Mouse (Mus musculus) forebrain, postnatal 0 days (tissue): ENCODE measurements at regions not wholly inside any gene's neighbourhood (a gene's known extent, or its start where the extent isn't known, plus 50 kb on each side); places are given as distances from the start of the nearest gene placed in this dataset.
A peak's percentile ranks its signal among the peaks of the same experiment; 100 is the strongest.

ENCODE experiments used
- ATAC-seq: fragments of 200-750 bp; cut with Nextera tagmentation; 2 replicates; pipeline ENCODE4 v1.8.0; 2017; ENCODE audit warnings: mild to moderate bottlenecking, moderate library complexity
- DNase-seq: peaks from one replicate; pipeline ENCODE4 v3.0.0-alpha.2; 2015
- H3K27ac ChIP-seq: fragments of 300-500 bp; sonication (generic); 2 replicates; pipeline ENCODE4 v1.5.1; 2014; ENCODE audit warnings: low read depth, mild to moderate bottlenecking, antibody characterized with exemption, low read length, moderate library complexity, mixed read lengths
- H3K27me3 ChIP-seq: fragments of 300-500 bp; sonication (generic); 2 replicates; pipeline ENCODE4 v1.6.1; 2014; ENCODE audit warnings: mild to moderate bottlenecking, low read length, mixed read lengths; ENCODE audit not compliant: insufficient read depth
- H3K36me3 ChIP-seq: fragments of 300-500 bp; sonication (generic); 2 replicates; pipeline ENCODE4 v1.6.1; 2014; ENCODE audit warnings: mild to moderate bottlenecking, moderate library complexity; ENCODE audit not compliant: insufficient read depth
- H3K4me1 ChIP-seq: fragments of 300-500 bp; sonication (generic); 2 replicates; pipeline ENCODE4 v1.6.1; 2014; ENCODE audit warnings: antibody characterized with exemption; ENCODE audit not compliant: insufficient read depth
- H3K4me2 ChIP-seq: fragments of 300-500 bp; sonication (generic); 2 replicates; pipeline ENCODE4 v1.6.1; 2014; ENCODE audit warnings: low read depth, mild to moderate bottlenecking, moderate library complexity
- H3K4me3 ChIP-seq: fragments of 300-500 bp; sonication (generic); 2 replicates; pipeline ENCODE4 v1.5.1; 2014; ENCODE audit warnings: low read depth, low read length, mixed read lengths
- H3K9ac ChIP-seq: fragments of 300-500 bp; sonication (generic); 2 replicates; pipeline ENCODE4 v1.6.1; 2014; ENCODE audit warnings: mild to moderate bottlenecking
- H3K9me3 ChIP-seq: fragments of 300-500 bp; sonication (generic); 2 replicates; pipeline ENCODE4 v1.6.1; 2016; ENCODE audit warnings: low read length
- CTCF ChIP-seq: sonication (generic); IDR thresholded peaks from 2 replicates; pipeline ENCODE4 v1.5.1; 2016; ENCODE audit warnings: antibody characterized with exemption, control low read depth, low read depth
- WGBS: fragments of 180-500 bp; shearing (Covaris S2); extraction: QIAGEN DNeasy Blood & Tissue Kit; methylation state at CpG from one replicate; pipeline ENCODE4 v1.1.7; 2014; 5-methylcytosine and 5-hydroxymethylcytosine counted together

- ATAC-seq = peak; percentile 50
- no peak overlapping the region for H3K4me2 ChIP-seq
Measured at GRCm38 (mm10) chr11:56290651-56291578, 250.1 kb upstream of the Nmur2 start.

GRCm38 (mm10) chr11:56285575-56286260, 244.9 kb upstream of the Nmur2 start:
- peak; percentile 50; the same call in 1 of the 2 replicates for ATAC-seq
- no peak for DNase-seq
- Histone ChIP-seq H3K27ac (no peak overlapping the region), H3K4me1 (no peaks in the 10 kb centered on the region), H3K9me3 (no peaks in the 10 kb centered on the region), H3K9ac (no peak overlapping the region), H3K4me2 (no peak overlapping the region), H3K36me3 (no peaks in the 10 kb centered on the region), H3K4me3 (no peak overlapping the region), H3K27me3 (no peaks in the 10 kb centered on the region)
- 62% methylated on average over 2 of the region's 2 CpGs for WGBS
- TF ChIP-seq CTCF = no peak

More at GRCm38 (mm10) chr11:56290651-56291578, 250.1 kb upstream of the Nmur2 start:
- Histone ChIP-seq H3K4me3 (no peak overlapping the region), H3K9ac (no peak overlapping the region), H3K27me3 (no peaks in the 10 kb centered on the region), H3K4me1 (no peaks in the 10 kb centered on the region), H3K27ac (no peak overlapping the region), H3K9me3 (no peaks in the 10 kb centered on the region), H3K36me3 (no peaks in the 10 kb centered on the region)
- 55% methylated on average over 13 of the region's 13 CpGs for WGBS
- TF ChIP-seq CTCF = no peak
- DNase-seq = no peak

GRCm38 (mm10) chr11:56281201-56281600, 240.4 kb upstream of the Nmur2 start:
- ATAC-seq (no peak), DNase-seq (no peak)
- H3K27ac ChIP-seq = no peak overlapping the region
- no peaks in the 10 kb centered on the region for H3K36me3 ChIP-seq
- no peaks in the 10 kb centered on the region for H3K27me3 ChIP-seq
- TF ChIP-seq CTCF = no peak
- H3K9ac ChIP-seq = no peak overlapping the region
- H3K4me2 ChIP-seq = no peak overlapping the region
- no peaks in the 10 kb centered on the region for H3K4me1 ChIP-seq
- H3K9me3 ChIP-seq = no peaks in the 10 kb centered on the region
- H3K4me3 ChIP-seq = no peak overlapping the region
- WGBS = 82% methylated on average over 4 of the region's 4 CpGs

- Histone ChIP-seq H3K36me3 (no peaks in the 10 kb centered on the region), H3K27ac (no peak overlapping the region), H3K9me3 (no peaks in the 10 kb centered on the region), H3K9ac (no peak overlapping the region), H3K4me3 (no peak overlapping the region), H3K4me2 (no peak overlapping the region), H3K4me1 (no peaks in the 10 kb centered on the region), H3K27me3 (no peaks in the 10 kb centered on the region)
- no peak for TF ChIP-seq CTCF
- 35% methylated on average over 2 of the region's 2 CpGs for WGBS
- ATAC-seq = no peak
- no peak for DNase-seq
Measured at GRCm38 (mm10) chr11:56280216-56280615, 239.4 kb upstream of the Nmur2 start.

DNA sequence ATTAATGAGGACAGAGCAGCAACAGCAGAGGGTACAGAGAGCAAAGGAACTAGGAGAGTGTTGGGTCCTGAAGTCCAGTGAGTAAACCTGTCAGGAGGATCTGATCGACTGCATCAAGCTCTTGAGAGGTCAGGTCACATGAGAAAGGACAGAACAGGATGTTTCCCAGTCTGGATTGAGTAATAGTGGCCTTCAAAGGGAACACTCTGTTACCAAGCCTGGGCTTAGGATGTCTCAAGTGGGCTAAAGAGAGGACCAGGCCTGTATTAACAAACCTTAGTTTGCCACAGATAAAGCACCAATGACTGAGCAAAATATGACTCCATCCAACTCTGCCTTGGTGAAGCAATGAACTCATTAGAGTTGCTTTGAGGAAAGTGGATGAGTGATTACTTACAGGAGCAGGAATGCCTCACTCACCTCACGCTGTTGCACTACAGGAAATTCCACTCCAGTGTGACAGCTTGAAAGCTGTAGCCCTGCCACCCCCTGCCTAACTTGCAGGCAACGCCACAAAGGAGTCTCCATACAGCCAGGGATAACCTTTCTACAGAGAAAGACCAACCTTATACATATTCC, 229.2 kb upstream of the Nmur2 start:
- no peak overlapping the region for H3K27ac ChIP-seq
- no peak overlapping the region for H3K9ac ChIP-seq
- no peaks in the 10 kb centered on the region for H3K27me3 ChIP-seq
- no peaks in the 10 kb centered on the region for H3K36me3 ChIP-seq
- ATAC-seq (no peak), DNase-seq (no peak)
- H3K4me1 ChIP-seq = no peaks in the 10 kb centered on the region
- no peak overlapping the region for H3K4me3 ChIP-seq
- H3K4me2 ChIP-seq = no peak overlapping the region
- 65% methylated on average over 3 of the region's 3 CpGs for WGBS
- H3K9me3 ChIP-seq = no peaks in the 10 kb centered on the region
- TF ChIP-seq CTCF = no peak

GRCm38 (mm10) chr11:56262726-56263125, 221.9 kb upstream of the Nmur2 start:
- 77% methylated on average over 10 of the region's 10 CpGs for WGBS
- ATAC-seq = no peak
- H3K9me3 ChIP-seq = no peaks in the 10 kb centered on the region

GRCm38 (mm10) chr11:56256356-56256755, 215.5 kb upstream of the Nmur2 start:
- ATAC-seq = no peak
- 81% methylated on average over 2 of the region's 2 CpGs for WGBS
- no peak overlapping the region for H3K4me3 ChIP-seq
- no peaks in the 10 kb centered on the region for H3K9me3 ChIP-seq
- H3K4me1 ChIP-seq = no peaks in the 10 kb centered on the region
- DNase-seq = no peak
- no peak overlapping the region for H3K4me2 ChIP-seq
- TF ChIP-seq CTCF = no peak
- no peaks in the 10 kb centered on the region for H3K27me3 ChIP-seq
- no peak overlapping the region for H3K27ac ChIP-seq
- no peaks in the 10 kb centered on the region for H3K36me3 ChIP-seq
- no peak overlapping the region for H3K9ac ChIP-seq

More at GRCm38 (mm10) chr11:56262726-56263125, 221.9 kb upstream of the Nmur2 start:
- Histone ChIP-seq H3K4me1 (no peaks in the 10 kb centered on the region), H3K27me3 (no peaks in the 10 kb centered on the region), H3K36me3 (no peaks in the 10 kb centered on the region), H3K4me3 (no peak overlapping the region), H3K4me2 (no peak overlapping the region), H3K9ac (no peak overlapping the region), H3K27ac (no peak overlapping the region)
- DNase-seq = no peak
- no peak for TF ChIP-seq CTCF
